Mouse (Mus musculus): ENCODE measurements at regions not wholly inside any gene's neighbourhood (a gene's known extent, or its start where the extent isn't known, plus 50 kb on each side); places are given as distances from the start of the nearest gene placed in this dataset.
A peak's percentile ranks its signal among the peaks of the same experiment; 100 is the strongest.

DNA sequence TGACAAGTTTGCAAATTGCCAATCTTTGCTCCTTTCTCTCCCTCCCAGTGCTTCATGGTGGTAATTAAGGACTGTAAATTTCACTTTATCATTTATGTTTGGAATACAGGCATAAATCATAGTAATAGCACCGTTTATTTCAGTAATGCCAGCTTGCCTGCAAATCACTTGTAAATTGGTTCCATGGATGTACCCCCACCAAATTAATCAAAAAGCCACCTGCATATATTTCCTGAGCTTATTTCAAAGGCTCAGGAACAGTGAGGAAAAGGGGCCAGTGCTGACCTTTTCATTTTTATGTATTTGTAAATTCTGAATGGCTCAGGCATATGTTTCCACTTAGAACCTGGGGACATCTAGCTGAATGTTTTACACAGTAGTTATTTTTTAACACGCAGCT is 115.0 kb downstream of the D3Ertd751e start:
- DNase-seq = no peak

- no peak for DNase-seq
Observed at GRCm38 (mm10) chr3:41862674-41863073, 120.3 kb downstream of the D3Ertd751e start.

DNA sequence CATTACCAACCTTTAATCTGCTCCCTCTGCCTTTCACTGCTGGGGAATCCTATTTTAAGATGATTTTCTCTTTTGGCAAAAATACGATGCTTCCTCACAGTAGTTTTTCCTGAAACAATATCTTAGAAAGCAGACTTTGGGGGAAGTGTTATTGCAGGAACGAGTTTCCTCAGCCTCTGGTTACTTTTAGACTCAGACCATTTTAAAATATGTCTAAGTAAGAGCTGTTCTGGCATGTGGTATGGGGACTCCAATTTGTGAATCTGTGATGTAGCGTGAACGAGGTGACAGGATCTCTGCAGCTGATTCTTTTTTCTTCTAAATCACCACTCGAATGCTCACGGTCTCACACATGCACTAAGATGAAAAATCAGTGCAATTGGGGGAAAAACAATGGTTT is 166.5 kb downstream of the D3Ertd751e start:
- DNase-seq = no peak

GRCm38 (mm10) chr3:41913190-41913589 is 170.8 kb downstream of the D3Ertd751e start:
- DNase-seq = no peak

- DNase-seq = no peak
Observed at GRCm38 (mm10) chr3:41939843-41940242, 197.4 kb downstream of the D3Ertd751e start.

DNA sequence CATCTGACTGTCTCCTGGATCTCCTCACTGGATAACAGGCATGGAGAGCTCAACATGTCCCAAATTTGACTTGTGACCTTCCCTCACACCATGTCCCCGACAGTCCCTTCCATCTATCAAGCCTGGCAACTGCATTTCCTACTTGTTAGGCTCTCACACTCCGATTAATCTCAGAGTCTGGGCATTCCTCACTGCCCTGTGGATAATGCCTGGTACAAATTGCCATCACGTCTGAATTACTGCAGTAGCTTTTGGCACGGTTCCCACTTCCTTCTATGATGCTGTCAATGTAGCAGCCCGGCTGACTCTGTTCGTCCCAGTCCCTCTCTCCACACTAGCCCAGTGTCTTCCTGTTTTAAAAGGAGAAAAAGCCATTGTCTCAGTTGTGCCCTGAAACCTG is 200.6 kb downstream of the D3Ertd751e start:
- no peak for DNase-seq

DNA sequence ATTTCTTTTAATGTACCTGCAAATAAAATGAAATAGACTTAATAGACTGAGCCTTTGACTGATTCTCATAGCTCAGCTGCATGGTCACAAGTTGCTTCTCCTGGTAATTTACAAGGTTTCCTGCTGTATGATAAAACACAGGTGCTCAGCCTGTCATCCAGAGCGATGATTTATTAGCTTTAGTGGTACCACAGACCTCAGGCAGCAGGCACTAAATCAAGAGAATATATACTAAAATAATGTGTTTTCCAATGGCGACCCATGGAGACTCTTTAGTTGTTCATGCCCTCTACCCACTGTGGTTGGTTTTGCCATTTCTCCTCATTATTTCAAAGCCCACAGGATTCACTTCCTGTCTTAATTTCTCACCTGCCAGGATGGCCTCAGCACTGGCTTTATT is 207.0 kb downstream of the D3Ertd751e start:
- DNase-seq = no peak

DNA sequence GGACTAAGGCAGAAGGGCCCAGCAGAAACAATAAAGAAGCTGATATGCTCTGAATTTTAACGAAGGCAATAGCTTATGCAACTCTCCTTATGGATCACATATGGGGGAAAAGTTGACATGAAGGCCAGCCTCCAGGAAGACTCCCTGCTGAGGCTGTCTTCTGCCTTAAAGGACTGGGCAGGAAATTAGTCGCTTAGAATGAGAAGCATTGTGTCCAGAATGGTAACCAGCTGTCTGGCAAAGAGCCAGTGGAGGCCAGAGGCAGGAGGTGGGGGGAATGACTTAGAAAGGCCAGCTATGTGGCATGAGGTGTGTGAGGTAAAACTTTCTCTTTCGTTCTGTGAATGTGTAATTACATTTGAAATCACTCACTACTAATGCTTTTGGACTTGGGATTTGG is 215.0 kb downstream of the D3Ertd751e start:
- no peak for DNase-seq

DNA sequence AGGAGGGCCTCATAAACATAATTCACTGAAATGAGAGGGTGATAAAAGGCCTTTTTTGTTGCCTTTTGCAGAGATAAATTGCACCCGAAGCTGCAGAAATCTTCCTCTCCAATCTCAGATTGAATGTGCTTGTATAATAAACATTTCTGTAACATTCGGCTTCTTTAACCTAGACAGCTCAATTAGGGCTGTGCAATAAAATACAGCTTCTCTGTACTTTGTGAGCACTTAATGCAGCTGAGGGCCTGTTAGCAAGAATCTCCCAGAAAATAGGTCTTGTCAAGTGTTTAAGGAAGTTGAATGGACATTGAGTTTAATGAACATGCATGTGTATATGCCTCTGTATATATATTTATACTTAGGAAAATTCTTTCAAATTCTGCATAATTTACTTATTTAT is 217.8 kb downstream of the D3Ertd751e start:
- DNase-seq = no peak

DNA sequence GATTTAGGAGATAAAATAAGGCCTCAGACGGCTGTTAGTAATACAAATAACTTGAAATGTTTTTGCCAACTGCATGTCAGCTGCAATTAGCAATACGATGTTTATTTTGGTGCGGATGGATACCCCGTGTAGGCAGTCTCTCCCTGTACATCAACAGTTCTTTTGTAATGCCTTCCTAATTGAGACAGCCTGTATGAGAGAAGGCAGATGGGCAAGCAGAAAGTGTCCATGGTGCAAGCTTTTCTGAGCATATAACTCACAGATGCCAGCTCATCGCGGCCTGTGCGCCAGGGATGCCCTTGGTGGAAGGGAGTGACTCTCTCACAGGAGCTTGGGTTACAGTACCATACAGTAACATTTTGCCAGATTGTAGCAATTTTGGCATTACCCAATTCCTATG is 220.5 kb downstream of the D3Ertd751e start:
- DNase-seq = no peak

GRCm38 (mm10) chr3:42006672-42007265 is 264.4 kb downstream of the D3Ertd751e start:
- DNase-seq = no peak

GRCm38 (mm10) chr3:42023187-42023586 is 280.8 kb downstream of the D3Ertd751e start:
- DNase-seq = no peak

DNA sequence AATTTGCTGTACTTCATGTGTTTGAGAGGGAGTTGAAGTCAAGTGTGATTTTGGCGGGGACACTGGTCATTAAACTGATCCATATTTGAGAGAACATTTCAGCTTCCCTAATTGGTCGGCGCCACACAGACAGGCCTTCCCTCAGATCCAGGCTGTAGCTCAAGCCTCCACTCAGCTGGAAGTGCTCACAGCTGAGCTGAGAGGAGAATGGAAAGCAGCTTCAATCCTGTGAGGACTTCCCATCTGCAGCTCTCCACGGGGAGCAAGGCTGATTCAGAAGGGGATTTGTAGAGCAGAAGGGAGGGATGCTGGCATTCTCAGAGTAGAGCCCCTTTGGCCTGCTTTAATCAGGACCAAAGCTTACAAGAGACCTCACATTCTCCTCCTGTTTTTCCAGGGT is 297.2 kb downstream of the D3Ertd751e start:
- no peak for DNase-seq

GRCm38 (mm10) chr3:42040270-42040812 is 297.9 kb downstream of the D3Ertd751e start:
- DNase-seq = no peak

- no peak for DNase-seq
Observed at GRCm38 (mm10) chr3:42040959-42041358, 298.5 kb downstream of the D3Ertd751e start.

- no peak for DNase-seq
Observed at GRCm38 (mm10) chr3:42057286-42057868, 315.0 kb downstream of the D3Ertd751e start.

DNA sequence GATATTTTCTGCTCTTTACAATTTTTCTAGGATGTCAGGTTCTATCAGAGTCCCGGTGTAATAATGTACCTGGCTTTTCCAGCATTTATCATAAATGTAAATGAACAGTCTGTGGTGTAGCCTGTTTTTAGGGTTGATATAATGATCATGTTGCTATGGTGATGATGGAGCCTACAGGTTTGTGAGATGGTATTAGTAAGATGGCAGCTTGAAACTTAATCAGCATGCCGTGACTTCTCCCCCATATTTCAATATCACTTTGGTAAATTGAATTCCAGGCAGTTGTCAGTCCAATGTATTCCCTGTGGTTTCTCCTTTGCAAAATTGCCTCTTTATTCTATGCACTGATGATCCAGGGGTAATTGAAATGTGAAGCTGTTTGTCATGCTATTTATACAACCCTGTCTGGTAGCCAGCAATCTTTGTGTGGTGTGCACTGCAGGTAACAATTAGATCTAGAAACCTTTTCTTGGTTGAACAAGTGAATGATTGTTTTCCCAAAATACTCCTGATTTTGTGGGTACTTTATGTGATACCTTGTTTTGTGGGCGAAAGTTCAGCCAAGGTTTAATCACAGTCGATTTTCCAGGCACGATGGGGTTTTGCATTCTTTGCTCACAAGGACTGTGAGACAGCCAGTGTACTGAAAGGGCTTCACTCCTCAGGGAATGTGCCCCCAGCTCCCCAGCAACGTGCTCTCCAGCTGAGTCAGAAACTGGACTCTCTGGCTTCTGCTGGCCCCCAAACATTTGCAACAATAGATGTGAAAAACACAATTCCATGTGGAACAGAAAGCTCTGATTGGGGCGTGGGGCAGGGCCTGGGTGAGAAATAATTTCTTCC is 322.9 kb downstream of the D3Ertd751e start:
- no peak for DNase-seq

GRCm38 (mm10) chr3:42065962-42066361 is 323.6 kb downstream of the D3Ertd751e start:
- DNase-seq = no peak

GRCm38 (mm10) chr3:42067036-42067435 is 324.6 kb downstream of the D3Ertd751e start:
- no peak for DNase-seq

DNA sequence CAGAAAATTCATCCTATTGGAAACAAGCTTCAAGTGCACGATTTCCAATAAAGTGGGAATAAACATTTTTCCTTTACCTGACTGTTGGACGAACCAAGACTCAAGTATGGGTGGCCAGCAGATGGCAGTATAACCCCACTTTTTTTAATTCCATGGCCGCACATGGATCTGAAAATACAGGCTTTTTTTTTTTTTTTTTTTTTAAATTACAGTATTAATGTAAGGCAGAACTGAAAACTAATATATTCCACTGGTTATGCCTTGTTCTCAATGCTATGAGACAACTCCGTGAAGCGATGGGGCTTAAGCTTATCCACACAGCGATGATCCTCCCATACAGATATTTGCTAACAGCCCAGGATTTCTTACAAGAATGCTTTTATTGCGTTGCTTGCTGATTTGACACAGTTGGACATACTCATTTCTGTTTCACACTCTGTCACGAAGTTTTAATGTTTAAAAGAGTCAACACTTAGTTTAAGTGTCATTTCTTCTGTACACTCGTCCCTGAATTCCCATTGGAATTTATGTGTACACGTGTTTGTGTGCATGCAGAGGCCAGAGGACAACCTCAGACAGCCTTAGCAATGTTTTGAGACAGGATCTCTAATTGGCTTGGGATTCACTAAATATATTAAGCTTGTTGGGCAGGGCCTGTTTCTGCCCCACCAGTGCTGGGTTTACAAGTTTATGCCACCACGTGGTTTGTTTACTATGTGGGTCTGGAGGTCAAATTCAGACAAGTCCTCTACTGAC is 332.3 kb downstream of the D3Ertd751e start:
- DNase-seq = peak; percentile 30

DNA sequence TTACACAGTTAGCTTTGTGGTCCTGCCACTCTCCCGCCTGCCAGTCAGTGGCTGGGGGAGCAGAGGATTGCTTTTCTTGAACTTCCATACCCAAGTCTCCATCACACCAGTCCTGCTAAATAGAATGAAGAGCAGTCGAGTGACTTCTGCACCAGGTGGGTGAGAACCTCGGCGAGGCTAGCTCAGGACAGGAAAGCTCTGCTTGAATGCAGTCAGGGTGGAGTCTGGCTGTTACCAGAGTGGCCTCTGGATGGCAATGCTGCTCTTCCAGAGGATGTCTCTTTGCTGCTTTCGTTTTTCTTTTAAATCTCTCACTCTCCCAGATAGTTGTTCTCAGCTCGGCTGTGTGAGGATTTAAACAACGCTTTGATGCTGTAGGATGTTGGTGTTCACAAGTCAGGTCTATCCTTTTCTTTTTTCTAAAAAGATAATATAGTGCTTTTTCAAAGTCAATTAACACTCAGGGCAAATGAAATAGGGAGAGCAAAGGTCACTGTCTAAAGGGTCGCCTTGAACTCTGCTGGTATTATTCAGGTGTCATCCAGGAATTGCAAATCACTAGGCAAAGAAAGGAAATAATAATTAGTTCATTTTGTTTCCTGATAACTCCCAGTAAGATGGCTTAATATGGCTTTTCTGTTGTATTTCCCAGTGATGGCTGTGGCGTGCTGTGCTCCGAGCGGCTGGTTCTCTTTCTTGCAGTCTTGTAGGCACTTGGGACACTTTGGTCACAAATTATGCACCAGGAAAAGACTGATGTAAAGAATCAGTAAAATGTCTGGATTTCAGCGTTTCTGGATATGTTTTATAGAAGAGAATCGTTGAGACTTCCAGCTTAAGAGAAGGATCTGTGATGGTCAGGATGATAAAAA is 368.8 kb downstream of the D3Ertd751e start:
- DNase-seq = peak; percentile 42

All from heart, postnatal 4 days (tissue).